Mouse (Mus musculus) bone marrow, adult 2 months (tissue): Measurements from ENCODE around the gene Rps3a1. TPM values are rescaled to one million over a fixed set of nuclear protein-coding genes. Genes with fewer than 3 reads are reported as not detected.
A peak's percentile ranks its signal among the peaks of the same experiment; 100 is the strongest.
"Not testable (repeated sequence)": the region's sequence is repeated elsewhere in the genome, so short reads cannot be mapped to it uniquely, and the experiment has no call there.

Source experiments
- H3K27ac ChIP-seq: fragments of 200-500 bp; 2 replicates; pipeline ENCODE4 v1.5.1; 2012; ENCODE audit warnings: low read depth, mild to moderate bottlenecking, control low read depth, inconsistent platforms, low read length; ENCODE audit not compliant: control insufficient read depth, poor library complexity, insufficient read depth
- H3K4me1 ChIP-seq: fragments of 200-500 bp; 2 replicates; pipeline ENCODE4 v1.6.1; 2011; ENCODE audit warnings: low read length; ENCODE audit not compliant: control insufficient read depth, insufficient read depth
- H3K4me3 ChIP-seq: fragments of 200-500 bp; replicated peaks from 2 replicates; pipeline ENCODE3; 2011; ENCODE audit warnings: mild to moderate bottlenecking, low read depth, low read length, control low read depth; ENCODE audit not compliant: control insufficient read depth
- CTCF ChIP-seq: fragments of 200-500 bp; IDR thresholded peaks from 2 replicates; pipeline ENCODE4 v1.5.1; 2011; ENCODE audit warnings: low read length, control low read depth; ENCODE audit not compliant: control insufficient read depth, insufficient read depth
- POLR2A ChIP-seq: fragments of 200-500 bp; IDR thresholded peaks from 2 replicates; pipeline ENCODE4 v1.6.1; 2011; ENCODE audit warnings: low read depth, mild to moderate bottlenecking, control low read depth, low read length, borderline replicate concordance; ENCODE audit not compliant: control insufficient read depth
- WGBS: fragments of 180-500 bp; shearing (Covaris S2); methylation state at CpG from one replicate; pipeline ENCODE4 v1.1.7; 2018; 5-methylcytosine and 5-hydroxymethylcytosine counted together
- polyA plus RNA-seq: library from polyadenylated mRNA; stranded (reverse); fragments of >200 nt; gene quantifications from 2 replicates; pipeline ENCODE4 v1.2.4, GENCODE M21; 2011; ENCODE audit warnings: low replicate concordance; ENCODE audit not compliant: missing spikeins, insufficient read depth, insufficient read length

Rps3a1 gene
- polyA plus RNA-seq, 1 experiment, result 1,318 TPM

- WGBS, result 56% methylated on average over 7 of the region's 7 CpGs
- TF ChIP-seq CTCF, result no peak
- TF ChIP-seq POLR2A, result no peak
- H3K27ac ChIP-seq, result peak overlapping the region; percentile 63
- no peaks in the 10 kb centered on the region; the same call in 1 of the 2 replicates for H3K4me1 ChIP-seq
- no peak overlapping the region for H3K4me3 ChIP-seq
Measured at GRCm38 (mm10) chr3:86109099-86109498, 33.4 kb downstream of the Rps3a1 start.

- Histone ChIP-seq H3K4me3 (no peak overlapping the region), H3K27ac (peak overlapping the region; percentile 48), H3K4me1 (no peaks in the 10 kb centered on the region; the same call in 1 of the 2 replicates)
- TF ChIP-seq POLR2A (no peak), CTCF (no peak)
- WGBS, result 68% methylated on average over 4 of the region's 4 CpGs
Measured at GRCm38 (mm10) chr3:86108576-86108975, 33.9 kb downstream of the Rps3a1 start.

- Histone ChIP-seq H3K4me1 (no peaks in the 10 kb centered on the region; the same call in 1 of the 2 replicates), H3K4me3 (no peak overlapping the region), H3K27ac (peak overlapping the region; percentile 44; the same call in 1 of the 2 replicates)
- TF ChIP-seq POLR2A, result no peak
- TF ChIP-seq CTCF, result no peak
- WGBS, result 85% methylated on average over 8 of the region's 8 CpGs
Measured at GRCm38 (mm10) chr3:86107637-86108539, 34.6 kb downstream of the Rps3a1 start.

GRCm38 (mm10) chr3:86106086-86106632, 36.3 kb downstream of the Rps3a1 start:
- Histone ChIP-seq H3K4me3 (no peak overlapping the region), H3K4me1 (no peaks in the 10 kb centered on the region; the same call in 1 of the 2 replicates), H3K27ac (no peak overlapping the region)
- TF ChIP-seq CTCF, result no peak
- TF ChIP-seq POLR2A, result no peak
- 95% methylated on average over 8 of the region's 8 CpGs for WGBS

- TF ChIP-seq CTCF, result no peak
- no peak for TF ChIP-seq POLR2A
- WGBS, result 23% methylated on average over 4 of the region's 4 CpGs
- H3K4me3 ChIP-seq, result no peak overlapping the region
- H3K4me1 ChIP-seq, result no peaks in the 10 kb centered on the region; the same call in 1 of the 2 replicates
- H3K27ac ChIP-seq, result peak overlapping the region; percentile 38; the same call in 1 of the 2 replicates
Measured at GRCm38 (mm10) chr3:86104909-86105308, 37.6 kb downstream of the Rps3a1 start.

GRCm38 (mm10) chr3:86104433-86104832, 38.1 kb downstream of the Rps3a1 start:
- H3K27ac ChIP-seq, result peak overlapping the region; percentile 38; the same call in 1 of the 2 replicates
- 21% methylated on average over 7 of the region's 7 CpGs for WGBS
- not testable (repeated sequence) for H3K4me1 ChIP-seq, H3K4me3 ChIP-seq

GRCm38 (mm10) chr3:86103449-86104291, 38.8 kb downstream of the Rps3a1 start:
- H3K27ac ChIP-seq, result no peak overlapping the region
- WGBS, result 5% methylated on average over 18 of the region's 18 CpGs
- H3K4me1 ChIP-seq, result no peaks in the 10 kb centered on the region; the same call in 1 of the 2 replicates
- no peak for TF ChIP-seq CTCF
- no peak for TF ChIP-seq POLR2A
- peak overlapping the region; percentile 31 for H3K4me3 ChIP-seq

GRCm38 (mm10) chr3:86101956-86102355, 40.5 kb downstream of the Rps3a1 start:
- 85% methylated on average over 6 of the region's 6 CpGs for WGBS

More at GRCm38 (mm10) chr3:86101956-86102355, 40.5 kb downstream of the Rps3a1 start:
- TF ChIP-seq POLR2A (no peak), CTCF (no peak)
- Histone ChIP-seq H3K27ac (no peak overlapping the region), H3K4me1 (no peaks in the 10 kb centered on the region; the same call in 1 of the 2 replicates), H3K4me3 (no peak overlapping the region)
